Mouse (Mus musculus) embryonic facial prominence, embryonic 13.5 days (tissue): Measurements from ENCODE around the gene Prss3. TPM values are rescaled to one million over a fixed set of nuclear protein-coding genes. Genes with fewer than 3 reads are reported as not detected.
"Not testable (repeated sequence)": the region's sequence is repeated elsewhere in the genome, so short reads cannot be mapped to it uniquely, and the experiment has no call there.

Experiments used
- ATAC-seq: fragments of 200-750 bp; cut with Nextera tagmentation; 2 replicates; pipeline ENCODE4 v1.8.0; 2017; ENCODE audit warnings: low read depth; ENCODE audit not compliant: insufficient number of reproducible peaks, insufficient read depth, low FRiP score, low TSS enrichment
- H3K27ac ChIP-seq: fragments of 300-500 bp; sonication (generic); 2 replicates; pipeline ENCODE4 v1.5.1; 2015; ENCODE audit warnings: moderate library complexity, mild to moderate bottlenecking, inconsistent platforms
- H3K27me3 ChIP-seq: fragments of 300-500 bp; sonication (generic); 2 replicates; pipeline ENCODE4 v1.6.1; 2015; ENCODE audit warnings: mild to moderate bottlenecking, inconsistent platforms
- H3K36me3 ChIP-seq: fragments of 300-500 bp; sonication (generic); 2 replicates; pipeline ENCODE4 v1.6.1; 2015; ENCODE audit warnings: mild to moderate bottlenecking, inconsistent platforms
- H3K4me1 ChIP-seq: fragments of 300-500 bp; sonication (generic); 2 replicates; pipeline ENCODE4 v1.6.1; 2015; ENCODE audit warnings: inconsistent platforms
- H3K4me2 ChIP-seq: fragments of 300-500 bp; sonication (generic); 2 replicates; pipeline ENCODE4 v1.6.1; 2015; ENCODE audit warnings: moderate library complexity, mild to moderate bottlenecking, inconsistent platforms
- H3K4me3 ChIP-seq: fragments of 300-500 bp; sonication (generic); 2 replicates; pipeline ENCODE4 v1.5.1; 2015; ENCODE audit warnings: mild to moderate bottlenecking, inconsistent platforms
- H3K9ac ChIP-seq: fragments of 300-500 bp; sonication (generic); 2 replicates; pipeline ENCODE4 v1.6.1; 2015; ENCODE audit warnings: mild to moderate bottlenecking, inconsistent platforms
- H3K9me3 ChIP-seq: fragments of 300-500 bp; sonication (generic); 2 replicates; pipeline ENCODE4 v1.6.1; 2016; ENCODE audit warnings: inconsistent platforms
- WGBS: fragments of 180-500 bp; shearing (Covaris S2); methylation state at CpG from one replicate; pipeline ENCODE4 v1.1.7; 2015; ENCODE audit warnings: mixed read lengths; 5-methylcytosine and 5-hydroxymethylcytosine counted together
- polyA plus RNA-seq: library from polyadenylated mRNA; unstranded; fragments of >200 nt; fragmentation: Nextera tagmentation; extraction: Ambion mirVana; gene quantifications from 2 replicates; pipeline ENCODE4 v1.2.1, GENCODE M21; 2015

The Prss3 gene
- not detected in 2 replicates for polyA plus RNA-seq

DNA sequence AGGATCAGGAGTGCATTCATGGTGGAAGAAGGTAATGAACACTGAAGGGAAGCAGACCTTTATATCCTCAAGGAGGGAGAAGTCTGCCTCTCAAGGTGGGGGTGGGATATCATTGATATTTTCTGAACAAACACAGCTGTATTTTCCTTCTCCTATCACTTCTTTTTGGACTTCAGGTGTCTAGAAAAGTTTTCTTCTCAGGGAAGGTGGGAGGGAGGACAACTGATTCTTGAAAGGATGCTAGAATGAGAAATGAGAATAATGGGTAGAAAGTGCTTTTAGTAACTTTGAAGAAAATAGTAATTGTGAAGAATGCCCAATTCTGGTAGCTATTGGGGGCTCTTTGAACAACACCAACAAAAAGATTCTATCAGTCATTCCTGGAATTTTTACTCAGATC is at the start of gene Prss3:
Gene Prss3, minus strand, starts transcription at position 101 of the 400 bp plus-strand sequence.
- not testable (repeated sequence) for ATAC-seq, H3K36me3 ChIP-seq

DNA sequence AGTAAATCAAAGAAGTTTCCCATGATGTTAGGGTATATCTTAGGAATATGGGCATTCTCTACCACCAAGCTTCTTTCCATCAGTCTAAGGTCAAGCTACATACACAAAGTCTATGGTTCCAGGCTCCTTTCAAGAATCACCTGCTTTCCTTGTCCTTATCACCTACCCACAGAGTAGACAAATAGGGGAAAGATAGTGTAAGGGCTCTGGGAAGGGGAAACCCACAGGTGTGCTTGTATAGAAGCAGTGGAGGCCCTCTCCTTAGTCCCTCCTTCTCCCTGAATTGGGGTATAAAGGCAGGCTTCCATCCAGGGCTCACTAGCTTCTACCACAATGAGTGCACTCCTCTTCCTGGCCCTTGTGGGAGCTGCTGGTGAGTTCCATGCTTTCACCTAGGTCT is 14.6 kb upstream of the Prss3 start, which contains the start of gene Gm5771:
Gene Gm5771, plus strand, starts transcription at position 301 of the 400 bp plus-strand sequence.
- not testable (repeated sequence) for H3K4me3 ChIP-seq, H3K9ac ChIP-seq, H3K36me3 ChIP-seq, H3K4me2 ChIP-seq, H3K9me3 ChIP-seq, ATAC-seq, H3K27ac ChIP-seq, H3K27me3 ChIP-seq, H3K4me1 ChIP-seq

More for the DNA sequence above, at the start of gene Prss3:
- not testable (repeated sequence) for H3K9ac ChIP-seq, H3K27ac ChIP-seq, H3K9me3 ChIP-seq, H3K4me1 ChIP-seq, H3K27me3 ChIP-seq, H3K4me3 ChIP-seq, H3K4me2 ChIP-seq

DNA sequence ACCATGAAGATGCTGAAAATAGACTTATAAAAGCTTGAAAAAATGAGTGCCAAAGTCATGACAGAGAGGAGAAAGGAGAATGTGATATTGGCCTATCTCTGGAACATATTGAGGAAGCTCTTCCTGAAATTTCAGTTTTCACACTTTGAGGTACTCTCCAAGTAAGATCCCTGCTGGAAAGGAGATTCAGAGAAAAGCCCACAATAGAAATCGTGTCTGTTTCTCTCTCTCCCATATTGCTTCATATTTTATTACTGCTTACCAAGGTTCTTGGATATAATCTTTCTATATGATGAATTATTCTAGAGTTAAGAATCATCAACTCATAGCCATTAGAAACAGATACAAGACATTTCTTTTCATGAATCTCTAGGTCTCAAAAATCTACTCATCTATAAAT is 14.2 kb upstream of the Prss3 start:
- 70% methylated on average over 1 of the region's 1 CpGs for WGBS
- not testable (repeated sequence) for H3K4me3 ChIP-seq, H3K36me3 ChIP-seq, H3K9me3 ChIP-seq, ATAC-seq, H3K9ac ChIP-seq, H3K4me1 ChIP-seq, H3K27me3 ChIP-seq, H3K4me2 ChIP-seq, H3K27ac ChIP-seq

DNA sequence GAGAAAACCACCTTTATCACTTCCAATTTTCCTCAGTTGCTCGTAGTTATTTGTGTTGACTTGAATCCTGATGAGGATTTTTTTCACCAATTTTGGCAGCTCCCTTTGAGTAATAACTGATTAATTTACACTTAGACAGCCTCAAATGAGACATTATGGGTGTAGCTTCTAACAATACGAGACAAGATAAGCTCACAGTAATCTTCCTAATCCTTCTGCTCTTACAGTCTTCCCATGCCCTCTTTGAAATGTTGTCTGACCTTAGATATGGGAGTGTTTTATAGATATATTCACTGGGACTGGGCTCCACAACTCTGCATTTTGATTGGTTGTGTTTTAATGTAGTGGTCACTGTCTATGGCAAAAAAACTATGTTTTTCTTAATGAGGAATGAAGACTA is 9.3 kb upstream of the Prss3 start:
- Histone ChIP-seq H3K36me3 (no peaks in the 10 kb centered on the region), H3K9me3 (no peaks in the 10 kb centered on the region), H3K27me3 (no peaks in the 10 kb centered on the region), H3K4me3 (no peak overlapping the region), H3K4me2 (no peak overlapping the region), H3K4me1 (no peaks in the 10 kb centered on the region), H3K9ac (no peak overlapping the region), H3K27ac (no peak overlapping the region)
- WGBS = 74% methylated on average over 2 of the region's 2 CpGs
- no peak for ATAC-seq

DNA sequence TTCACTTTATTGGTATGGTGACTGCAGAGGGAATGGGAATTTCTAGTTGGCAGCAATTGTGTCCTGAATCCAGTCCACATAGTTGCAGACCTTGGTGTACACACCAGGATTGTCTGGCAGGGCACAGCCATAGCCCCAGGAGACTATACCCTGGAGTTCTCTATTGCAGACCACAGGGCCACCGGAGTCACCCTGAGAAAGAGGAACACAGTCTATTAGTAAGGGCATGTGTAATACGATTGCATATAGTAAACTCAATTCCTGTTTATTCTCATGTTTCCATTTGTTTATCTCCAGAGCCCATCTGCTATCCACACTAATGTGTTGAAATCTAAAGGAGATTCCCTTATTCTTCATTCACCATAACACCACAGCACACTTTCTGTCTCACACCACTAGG is 3.7 kb downstream of the Prss3 start:
- H3K4me3 ChIP-seq, H3K36me3 ChIP-seq, H3K9me3 ChIP-seq, ATAC-seq, H3K4me2 ChIP-seq, H3K9ac ChIP-seq, H3K27me3 ChIP-seq, H3K4me1 ChIP-seq, H3K27ac ChIP-seq: not testable (repeated sequence)
- WGBS = 67% methylated on average over 2 of the region's 2 CpGs

DNA sequence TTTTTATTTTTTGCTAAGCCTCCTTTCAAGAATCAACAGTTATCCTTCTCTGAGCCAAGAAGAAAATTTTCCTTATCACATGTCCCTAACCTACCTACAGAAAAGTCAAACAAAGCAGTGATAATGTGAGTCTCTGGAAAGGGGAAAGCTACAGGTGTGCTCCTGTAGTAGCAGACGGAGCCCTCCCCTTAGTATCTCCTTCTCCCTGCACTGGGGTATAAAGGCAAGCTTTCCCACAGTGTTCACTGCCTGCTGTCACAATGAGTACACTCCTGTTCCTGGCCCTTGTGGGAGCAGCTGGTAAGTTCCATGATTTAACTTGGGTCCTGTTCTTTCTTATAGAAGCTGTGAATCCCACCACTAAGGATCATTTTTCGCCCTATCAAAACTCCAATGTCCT is 23.5 kb downstream of the Prss3 start, which contains the start of gene Try10:
Gene Try10, plus strand, starts transcription at position 174 of the 400 bp plus-strand sequence.
- WGBS = 78% methylated on average over 2 of the region's 2 CpGs
- H3K9ac ChIP-seq = no peak within 1 kb of the TSS
- no peaks in the 10 kb centered on the region for H3K9me3 ChIP-seq
- H3K27ac ChIP-seq = no peak within 1 kb of the TSS
- H3K36me3 ChIP-seq = no peaks in the 10 kb centered on the region
- no peaks in the 10 kb centered on the region for H3K27me3 ChIP-seq
- no peak within 1 kb of the TSS for H3K4me2 ChIP-seq
- H3K4me1 ChIP-seq = no peaks in the 10 kb centered on the region
- no peak for ATAC-seq
- H3K4me3 ChIP-seq = no peak within 1 kb of the TSS

Other genes starting within 250 kb of the Prss3 start
- not detected in 2 replicates for gene Try4, start 75.4 kb downstream of the Prss3 start, polyA plus RNA-seq
- gene Try5, start 60.8 kb downstream of the Prss3 start, polyA plus RNA-seq = not detected in 2 replicates
- not detected in 2 replicates for gene Try10, start 23.6 kb downstream of the Prss3 start, polyA plus RNA-seq
- not detected in 2 replicates for gene Gm5771, start 14.7 kb upstream of the Prss3 start, polyA plus RNA-seq
- gene Gm10334, start 68.5 kb upstream of the Prss3 start, polyA plus RNA-seq = not detected in 2 replicates
- not detected in 2 replicates for gene Prss1, start 81.3 kb upstream of the Prss3 start, polyA plus RNA-seq
- gene Prss2, start 144.1 kb upstream of the Prss3 start, polyA plus RNA-seq = not detected in 2 replicates
- 23.8 and 27.1 TPM in 2 replicates for gene Ephb6, start 227.8 kb upstream of the Prss3 start, polyA plus RNA-seq